Mouse (Mus musculus): ENCODE measurements around the gene Gm17455. TPM values are rescaled to one million over a fixed set of nuclear protein-coding genes. Genes with fewer than 3 reads are reported as not detected.

Gm17455 gene
- 3.0 and 3.7 TPM in 2 replicates for polyA plus RNA-seq (2014; fragmentation: Nextera tagmentation; extraction: Ambion mirVana)

DNA sequence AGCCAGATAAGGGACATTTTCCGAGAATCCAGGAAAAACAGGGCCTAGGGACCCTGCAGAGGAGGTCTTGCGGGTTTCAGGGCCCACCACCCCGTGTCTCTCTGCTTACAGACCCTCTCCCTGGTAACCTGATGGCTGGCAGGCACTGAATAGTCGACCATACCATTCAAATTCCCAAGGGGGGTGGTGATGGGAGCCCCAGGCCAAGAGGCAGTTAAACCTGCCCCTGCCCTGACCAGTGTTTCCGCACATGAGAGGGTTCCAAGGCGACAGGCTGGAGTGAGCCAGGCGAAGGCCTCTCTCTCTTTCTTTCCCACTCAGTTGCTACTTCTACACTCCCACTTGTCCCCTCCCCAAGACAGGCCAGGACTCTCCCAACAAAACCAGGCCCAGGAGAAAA is at the start of gene Gm17455:
Gm17455 (plus strand) TSS at position 278 of the 400 bp plus-strand sequence.
- H3K9ac ChIP-seq (ENCODE audit: low read length), result peak within 1 kb of the TSS; percentile 14
- H3K4me3 ChIP-seq (ENCODE audit: low read depth, low read length), result no peak within 1 kb of the TSS
- peaks cover 3% of the 10 kb centered on the region; the same call in 1 of the 2 replicates for H3K4me1 ChIP-seq (ENCODE audit: control insufficient read depth, insufficient read depth, low read length)
- no peaks in the 10 kb centered on the region for H3K9me3 ChIP-seq (ENCODE audit: control insufficient read depth, low read length)
- H3K27ac ChIP-seq (ENCODE audit: low read depth, low read length), result peak within 1 kb of the TSS; percentile 16; the same call in 1 of the 2 replicates
- H3K36me3 ChIP-seq (ENCODE audit: control insufficient read depth, insufficient read depth, low read length), result no peaks in the 10 kb centered on the region
- no peak within 1 kb of the TSS for H3K4me2 ChIP-seq
- no peaks in the 10 kb centered on the region for H3K27me3 ChIP-seq (ENCODE audit: control insufficient read depth, insufficient read depth, low read length)
- no peak for DNase-seq (ENCODE audit: low spot score, missing footprints)
- ATAC-seq (ENCODE audit: low FRiP score), result no peak
- WGBS, result 41% methylated on average over 7 of the region's 7 CpGs

DNA sequence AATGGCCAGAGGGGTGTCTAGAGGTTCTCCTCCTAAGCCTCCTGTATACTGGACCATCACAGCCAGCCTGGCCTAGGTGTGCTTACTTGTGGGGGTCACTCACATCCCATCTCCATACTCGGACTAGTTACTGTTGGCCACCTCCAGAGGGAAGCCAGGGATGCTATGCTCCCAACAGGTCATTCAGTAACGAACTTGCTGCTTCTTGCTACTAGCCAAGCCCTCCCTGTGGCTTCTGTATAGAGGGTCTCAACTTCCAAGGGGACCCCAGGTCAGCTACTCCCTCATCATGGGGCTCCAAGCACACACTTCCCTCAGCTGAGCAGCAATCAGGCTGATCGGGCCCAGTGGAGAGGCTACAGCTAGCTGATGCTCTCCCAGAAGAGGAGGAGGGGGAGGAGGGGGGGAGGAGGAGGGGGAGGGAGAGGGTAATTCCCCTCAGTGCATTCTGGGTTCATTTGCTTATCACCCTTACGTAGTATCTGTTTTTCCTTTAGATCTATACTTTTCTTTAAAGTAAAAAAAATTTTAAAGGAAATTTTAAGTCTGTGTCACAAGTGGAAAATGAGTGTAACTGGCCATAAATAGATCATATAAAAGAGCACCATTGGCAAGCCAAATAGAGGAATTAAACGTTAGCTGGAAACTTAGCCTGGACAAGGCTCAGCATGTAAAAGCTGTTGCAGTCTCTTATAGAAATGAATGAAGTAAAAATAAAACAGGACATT is 49.3 kb upstream of the Gm17455 start:
- H3K9me3 ChIP-seq (ENCODE audit: control insufficient read depth, low read length), result no peaks in the 10 kb centered on the region
- H3K4me2 ChIP-seq, result no peak overlapping the region
- H3K4me1 ChIP-seq (ENCODE audit: control insufficient read depth, insufficient read depth, low read length), result peaks cover 12% of the 10 kb centered on the region
- H3K9ac ChIP-seq (ENCODE audit: low read length), result no peak overlapping the region
- no peaks in the 10 kb centered on the region for H3K36me3 ChIP-seq (ENCODE audit: control insufficient read depth, insufficient read depth, low read length)
- 59% methylated on average over 5 of the region's 5 CpGs for WGBS
- no peak for ATAC-seq (ENCODE audit: low FRiP score)
- no peak for DNase-seq (ENCODE audit: low spot score, missing footprints)
- H3K4me3 ChIP-seq (ENCODE audit: low read depth, low read length), result no peak overlapping the region
- H3K27ac ChIP-seq (ENCODE audit: low read depth, low read length), result no peak overlapping the region; the same call in 1 of the 2 replicates
- peaks cover 6% of the 10 kb centered on the region; the same call in 1 of the 2 replicates for H3K27me3 ChIP-seq (ENCODE audit: control insufficient read depth, insufficient read depth, low read length)

DNA sequence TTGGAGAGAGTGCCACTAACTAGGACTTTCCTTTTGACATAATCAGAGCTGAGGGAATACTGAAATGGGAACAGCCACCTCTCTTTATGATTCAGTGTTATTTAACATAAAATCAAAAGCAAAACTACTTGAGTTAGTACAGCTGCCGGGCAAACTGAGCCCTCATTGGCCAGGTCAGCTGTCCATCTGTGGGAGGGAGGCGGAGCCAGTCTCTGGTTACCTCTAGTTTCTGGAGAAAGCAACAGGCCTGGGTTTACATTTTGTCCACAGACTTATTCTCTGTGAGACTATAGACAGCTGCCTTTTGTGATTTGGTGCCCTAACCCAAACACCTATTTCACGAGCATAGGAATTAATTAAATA is 48.7 kb upstream of the Gm17455 start:
- Histone ChIP-seq H3K9ac (ENCODE audit: low read length) (no peak overlapping the region), H3K27ac (ENCODE audit: low read depth, low read length) (no peak overlapping the region; the same call in 1 of the 2 replicates), H3K27me3 (ENCODE audit: control insufficient read depth, insufficient read depth, low read length) (peaks cover 6% of the 10 kb centered on the region; the same call in 1 of the 2 replicates), H3K9me3 (ENCODE audit: control insufficient read depth, low read length) (no peaks in the 10 kb centered on the region), H3K36me3 (ENCODE audit: control insufficient read depth, insufficient read depth, low read length) (no peaks in the 10 kb centered on the region), H3K4me1 (ENCODE audit: control insufficient read depth, insufficient read depth, low read length) (peaks cover 12% of the 10 kb centered on the region), H3K4me3 (ENCODE audit: low read depth, low read length) (no peak overlapping the region), H3K4me2 (no peak overlapping the region)
- DNase-seq (ENCODE audit: low spot score, missing footprints) (peak; percentile 97), ATAC-seq (ENCODE audit: low FRiP score) (no peak)
- 41% methylated on average over 3 of the region's 3 CpGs for WGBS

DNA sequence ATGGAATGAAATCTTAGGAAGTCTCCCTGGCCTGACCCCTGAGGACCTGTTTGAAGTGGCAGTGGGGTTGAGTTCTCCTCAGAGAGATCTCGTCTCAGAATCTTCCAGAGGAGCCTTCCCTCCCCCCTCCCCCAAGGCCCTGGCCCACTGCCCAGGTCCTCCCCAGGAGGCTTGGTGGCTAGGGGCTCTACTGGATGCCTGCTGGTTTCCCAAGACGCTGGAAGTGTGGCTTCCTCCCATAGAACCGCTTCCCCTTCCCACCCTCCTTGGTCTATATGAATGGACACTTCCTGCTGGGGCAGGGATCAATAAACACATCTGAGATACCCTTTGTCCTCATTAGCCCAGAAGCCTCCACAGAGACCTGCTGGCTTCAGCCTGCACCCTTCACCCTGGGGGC is 48.3 kb upstream of the Gm17455 start:
- H3K9ac ChIP-seq (ENCODE audit: low read length), result no peak overlapping the region
- DNase-seq (ENCODE audit: low spot score, missing footprints) (no peak), ATAC-seq (ENCODE audit: low FRiP score) (peak; percentile 11; the same call in 1 of the 2 replicates)
- H3K4me1 ChIP-seq (ENCODE audit: control insufficient read depth, insufficient read depth, low read length), result peaks cover 12% of the 10 kb centered on the region
- no peak overlapping the region for H3K27ac ChIP-seq (ENCODE audit: low read depth, low read length)
- WGBS, result 27% methylated on average over 3 of the region's 3 CpGs
- H3K36me3 ChIP-seq (ENCODE audit: control insufficient read depth, insufficient read depth, low read length), result no peaks in the 10 kb centered on the region
- no peak overlapping the region for H3K4me2 ChIP-seq
- H3K4me3 ChIP-seq (ENCODE audit: low read depth, low read length), result no peak overlapping the region
- no peaks in the 10 kb centered on the region for H3K9me3 ChIP-seq (ENCODE audit: control insufficient read depth, low read length)
- peaks cover 6% of the 10 kb centered on the region; the same call in 1 of the 2 replicates for H3K27me3 ChIP-seq (ENCODE audit: control insufficient read depth, insufficient read depth, low read length)

DNA sequence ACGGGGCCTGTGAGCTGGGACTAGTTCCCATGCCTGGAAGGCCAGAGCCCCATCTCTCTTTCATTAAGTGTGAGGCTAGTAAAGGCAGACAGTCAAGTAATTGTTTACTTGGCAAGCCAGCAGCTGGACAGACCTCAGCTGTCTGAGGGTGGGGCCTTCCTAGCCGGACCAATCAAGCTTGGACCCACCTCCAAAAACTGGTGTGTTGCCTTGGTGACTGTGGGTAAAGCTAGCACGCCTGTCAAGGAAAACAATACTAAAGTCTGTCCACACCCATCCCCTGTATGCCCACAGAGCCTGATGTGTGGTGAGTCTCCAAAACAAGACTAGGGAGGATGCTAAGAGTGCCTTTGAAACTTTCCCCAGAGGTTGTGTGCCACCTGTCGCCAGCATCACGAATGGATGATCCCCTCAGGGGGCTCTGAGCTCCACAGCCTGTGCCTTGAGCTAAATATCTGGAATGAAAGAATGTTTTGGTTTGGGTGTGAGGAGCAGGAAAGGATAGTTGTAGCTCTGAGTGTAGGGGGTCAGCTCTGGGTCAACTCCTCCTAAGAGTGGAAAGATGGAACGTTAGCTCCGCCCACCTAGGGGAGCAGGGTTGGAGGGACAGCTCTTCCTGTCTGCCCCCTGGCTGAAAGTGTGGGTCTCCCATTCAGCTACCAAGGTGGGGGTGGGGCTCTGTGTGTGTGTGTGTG is 47.6 kb upstream of the Gm17455 start:
- no peak overlapping the region for H3K4me3 ChIP-seq (ENCODE audit: low read depth, low read length)
- DNase-seq (ENCODE audit: low spot score, missing footprints) (peak; percentile 88), ATAC-seq (ENCODE audit: low FRiP score) (peak; percentile 54)
- no peaks in the 10 kb centered on the region for H3K36me3 ChIP-seq (ENCODE audit: control insufficient read depth, insufficient read depth, low read length)
- no peak overlapping the region; the same call in 1 of the 2 replicates for H3K27ac ChIP-seq (ENCODE audit: low read depth, low read length)
- H3K4me1 ChIP-seq (ENCODE audit: control insufficient read depth, insufficient read depth, low read length), result peaks cover 8% of the 10 kb centered on the region
- peaks cover 5% of the 10 kb centered on the region; the same call in 1 of the 2 replicates for H3K27me3 ChIP-seq (ENCODE audit: control insufficient read depth, insufficient read depth, low read length)
- H3K9me3 ChIP-seq (ENCODE audit: control insufficient read depth, low read length), result no peaks in the 10 kb centered on the region
- H3K4me2 ChIP-seq, result no peak overlapping the region
- WGBS, result 39% methylated on average over 7 of the region's 7 CpGs
- no peak overlapping the region for H3K9ac ChIP-seq (ENCODE audit: low read length)

DNA sequence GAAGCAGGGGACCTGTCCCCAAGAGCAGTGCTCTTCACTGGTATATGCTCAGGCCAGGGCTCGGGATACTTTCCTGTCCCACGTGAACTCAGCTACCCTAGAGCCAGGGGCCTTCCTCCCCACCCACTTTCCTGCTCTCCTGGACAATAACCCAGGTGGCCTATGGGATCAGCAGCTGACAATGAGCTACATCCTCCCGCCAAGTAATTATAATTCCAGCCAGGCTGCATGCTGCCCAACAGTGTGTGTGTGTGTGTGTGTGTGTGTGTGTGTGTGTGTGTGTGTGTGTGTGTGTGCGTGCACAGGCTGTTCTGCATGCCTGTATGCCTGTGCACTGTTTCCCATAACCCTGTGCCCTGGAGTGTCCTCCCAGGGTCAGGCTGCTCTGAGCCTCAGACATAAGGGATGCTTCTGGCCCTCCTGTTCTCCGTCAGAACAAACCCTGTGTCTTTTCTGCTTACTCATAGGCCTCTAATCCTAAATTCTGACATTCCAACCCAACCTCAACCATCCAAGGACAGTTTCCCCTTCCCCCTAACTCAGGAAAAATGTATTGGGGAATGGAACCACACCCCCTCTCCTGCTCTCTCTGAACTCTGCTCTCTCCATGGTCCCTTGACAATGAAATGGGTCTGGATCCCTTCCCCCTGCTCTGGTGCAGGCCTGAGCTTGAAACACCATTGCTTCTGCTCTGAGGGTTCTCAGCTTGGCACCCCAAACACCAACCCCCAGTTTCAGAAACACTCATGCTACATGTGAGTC is 46.1 kb upstream of the Gm17455 start:
- DNase-seq (ENCODE audit: low spot score, missing footprints) (no peak), ATAC-seq (ENCODE audit: low FRiP score) (no peak)
- 72% methylated on average over 4 of the region's 5 CpGs for WGBS
- no peaks in the 10 kb centered on the region for H3K36me3 ChIP-seq (ENCODE audit: control insufficient read depth, insufficient read depth, low read length)
- H3K4me1 ChIP-seq (ENCODE audit: control insufficient read depth, insufficient read depth, low read length), result 0 out of 2 replicates have a peak, but pooled peaks cover 4% of the 10 kb centered on the region
- no peak overlapping the region for H3K27ac ChIP-seq (ENCODE audit: low read depth, low read length)
- H3K4me2 ChIP-seq, result no peak overlapping the region
- H3K9me3 ChIP-seq (ENCODE audit: control insufficient read depth, low read length), result no peaks in the 10 kb centered on the region
- no peaks in the 10 kb centered on the region for H3K27me3 ChIP-seq (ENCODE audit: control insufficient read depth, insufficient read depth, low read length)
- H3K4me3 ChIP-seq (ENCODE audit: low read depth, low read length), result no peak overlapping the region
- no peak overlapping the region for H3K9ac ChIP-seq (ENCODE audit: low read length)

DNA sequence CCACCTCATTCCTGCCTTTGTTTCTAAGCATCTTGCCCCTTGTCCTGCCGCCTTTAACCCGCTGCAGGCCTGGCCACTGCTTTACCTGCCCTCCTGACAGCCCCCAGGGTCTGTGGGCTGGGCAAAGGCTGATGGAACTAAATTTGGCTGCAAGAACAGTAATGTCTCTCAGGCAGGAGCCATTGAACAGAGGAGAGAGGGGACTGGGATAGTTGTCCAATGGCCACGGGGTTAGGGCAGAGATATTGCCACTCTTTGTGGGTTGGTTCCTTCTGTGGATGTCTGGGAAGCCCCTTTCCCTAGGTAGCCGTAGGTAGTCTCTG is 45.6 kb upstream of the Gm17455 start:
- no peaks in the 10 kb centered on the region for H3K9me3 ChIP-seq (ENCODE audit: control insufficient read depth, low read length)
- H3K27ac ChIP-seq (ENCODE audit: low read depth, low read length), result no peak overlapping the region
- 83% methylated on average over 4 of the region's 4 CpGs for WGBS
- H3K9ac ChIP-seq (ENCODE audit: low read length), result no peak overlapping the region
- no peak overlapping the region for H3K4me3 ChIP-seq (ENCODE audit: low read depth, low read length)
- no peak for DNase-seq (ENCODE audit: low spot score, missing footprints)
- no peak overlapping the region for H3K4me2 ChIP-seq
- H3K27me3 ChIP-seq (ENCODE audit: control insufficient read depth, insufficient read depth, low read length), result no peaks in the 10 kb centered on the region
- ATAC-seq (ENCODE audit: low FRiP score), result no peak
- H3K36me3 ChIP-seq (ENCODE audit: control insufficient read depth, insufficient read depth, low read length), result no peaks in the 10 kb centered on the region
- H3K4me1 ChIP-seq (ENCODE audit: control insufficient read depth, insufficient read depth, low read length), result 0 out of 2 replicates have a peak, but pooled peaks cover 4% of the 10 kb centered on the region

DNA sequence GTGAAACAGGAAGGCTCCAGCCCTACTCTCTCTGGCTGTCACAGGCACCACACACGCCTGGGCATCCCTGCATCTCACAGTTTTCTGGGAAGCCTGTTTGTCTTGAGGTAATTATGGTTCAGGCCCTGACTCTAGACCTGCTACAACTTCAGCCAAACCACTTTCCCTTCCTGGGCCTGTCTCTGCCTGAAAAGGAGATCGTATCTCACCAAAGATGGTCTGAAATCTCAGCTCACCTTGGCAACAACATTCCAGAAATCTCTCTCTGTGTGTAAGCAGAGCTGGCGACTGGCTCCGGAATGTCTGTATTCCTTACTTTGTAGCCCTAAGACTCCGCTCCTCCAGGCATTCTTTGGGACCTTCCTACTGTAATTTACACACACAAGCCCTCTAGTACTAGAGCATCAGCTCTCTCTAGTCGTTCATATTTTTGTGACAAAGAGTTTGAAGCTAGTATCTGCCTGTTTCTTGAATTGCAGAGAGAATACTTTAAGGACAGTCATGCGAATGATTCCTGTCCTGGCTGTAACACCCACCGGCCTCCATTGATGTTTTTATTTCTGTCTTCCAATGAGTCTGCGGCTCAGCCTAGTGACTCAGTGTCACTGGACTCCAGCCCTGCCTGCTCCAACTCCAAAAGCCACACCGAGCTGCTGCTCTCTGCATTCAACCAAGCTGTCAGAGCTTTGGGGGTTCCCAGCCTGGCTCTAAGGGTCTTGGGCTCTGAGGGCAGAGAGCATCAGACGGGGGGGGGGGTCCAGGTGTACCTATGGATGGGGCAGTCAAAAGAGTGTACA is 44.4 kb upstream of the Gm17455 start:
- H3K4me3 ChIP-seq (ENCODE audit: low read depth, low read length), result no peak overlapping the region
- ATAC-seq (ENCODE audit: low FRiP score) (no peak), DNase-seq (ENCODE audit: low spot score, missing footprints) (no peak)
- H3K9ac ChIP-seq (ENCODE audit: low read length), result no peak overlapping the region
- H3K4me1 ChIP-seq (ENCODE audit: control insufficient read depth, insufficient read depth, low read length), result 0 out of 2 replicates have a peak, but pooled peaks cover 4% of the 10 kb centered on the region
- no peaks in the 10 kb centered on the region for H3K27me3 ChIP-seq (ENCODE audit: control insufficient read depth, insufficient read depth, low read length)
- WGBS, result 76% methylated on average over 11 of the region's 11 CpGs
- no peak overlapping the region for H3K27ac ChIP-seq (ENCODE audit: low read depth, low read length)
- no peaks in the 10 kb centered on the region for H3K36me3 ChIP-seq (ENCODE audit: control insufficient read depth, insufficient read depth, low read length)
- H3K9me3 ChIP-seq (ENCODE audit: control insufficient read depth, low read length), result no peaks in the 10 kb centered on the region
- H3K4me2 ChIP-seq, result no peak overlapping the region

All from midbrain, embryonic 11.5 days (tissue).